Mouse (Mus musculus) spleen, adult 2 months (tissue): ENCODE measurements at regions not wholly inside any gene's neighbourhood (a gene's known extent, or its start where the extent isn't known, plus 50 kb on each side); places are given as distances from the start of the nearest gene placed in this dataset.
"Not testable (repeated sequence)": the region's sequence is repeated elsewhere in the genome, so short reads cannot be mapped to it uniquely, and the experiment has no call there.

Experiments
- CTCF ChIP-seq: fragments of 200-500 bp; IDR thresholded peaks from 2 replicates; pipeline ENCODE4 v1.5.1; 2011; ENCODE audit warnings: mild to moderate bottlenecking, inconsistent platforms; ENCODE audit not compliant: insufficient read depth, insufficient read length, insufficient replicate concordance; ENCODE audit errors: extremely low read depth
- POLR2A ChIP-seq: fragments of 200-500 bp; IDR thresholded peaks from 2 replicates; pipeline ENCODE4 v1.6.1; 2011; ENCODE audit warnings: low read depth, low read length, inconsistent platforms

DNA sequence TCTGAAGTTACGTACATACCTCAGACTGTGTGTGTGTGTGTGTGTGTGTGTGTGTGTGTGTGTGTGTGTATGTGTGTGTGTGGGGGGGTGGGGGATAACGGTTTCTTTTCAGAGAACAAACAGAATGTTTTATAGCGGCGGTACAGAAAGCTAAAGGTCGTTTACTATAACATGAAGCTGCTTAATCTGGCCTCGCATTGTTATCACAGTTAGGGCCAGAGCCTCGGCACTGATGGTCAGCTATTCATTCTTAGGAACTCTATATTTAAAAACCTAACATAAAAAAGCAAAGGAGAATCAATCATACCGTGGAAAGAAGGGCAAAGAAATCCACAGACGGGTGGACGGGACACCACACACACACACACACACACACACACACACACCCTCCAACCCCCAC lies 146.0 kb upstream of the Tacstd2 start:
- TF ChIP-seq CTCF, POLR2A: not testable (repeated sequence)
